Mouse (Mus musculus) left cerebral cortex, postnatal 14 days (tissue): ENCODE results near the gene Sestd1. TPM values are rescaled to one million over a fixed set of nuclear protein-coding genes. Genes with fewer than 3 reads are reported as not detected.

ENCODE experiments used
- DNase-seq, 2 experiments: peaks; one replicate each; pipeline ENCODE4 v3.0.0; 2021 to 2022; ENCODE audit warnings: low spot score in 2 of 2, mixed read lengths in 1 of 2
- intact Hi-C: fragments of 180-260 bp; cut with DNase I; formaldehyde crosslinking; loops from one replicate; pipeline ENCODE4 v1.15.1; 2025
- total RNA-seq, 2 experiments: library from RNA; stranded (reverse); gene quantifications; 2 replicates each; pipeline ENCODE4 v1.2.3; 2021

Gene Sestd1
- total RNA-seq, 2 experiments from 2014 or later: 92.9 to 102 TPM

- intact Hi-C loops: no loop called here
- no peak for DNase-seq
Measured at GRCm38 (mm10) chr2:77168081-77168685, 112.2 kb downstream of the Sestd1 start.

GRCm38 (mm10) chr2:77166366-77166765 lies 114.0 kb downstream of the Sestd1 start:
- intact Hi-C loops: no loop called here
- DNase-seq: no peak

- intact Hi-C loops: no loop called here
- no peak for DNase-seq
Measured at GRCm38 (mm10) chr2:77164662-77165061, 115.7 kb downstream of the Sestd1 start.

GRCm38 (mm10) chr2:77163381-77163780 lies 117.0 kb downstream of the Sestd1 start:
- intact Hi-C loops: no loop called here
- no peak for DNase-seq

GRCm38 (mm10) chr2:77162135-77162534 lies 118.3 kb downstream of the Sestd1 start:
- no peak for DNase-seq
- intact Hi-C loops: no loop called here

GRCm38 (mm10) chr2:77157546-77157945 lies 122.8 kb downstream of the Sestd1 start:
- DNase-seq: no peak
- intact Hi-C loops: no loop called here

GRCm38 (mm10) chr2:77154080-77154479 lies 126.3 kb downstream of the Sestd1 start:
- intact Hi-C loops: no loop called here
- DNase-seq: no peak

- DNase-seq: no peak
- intact Hi-C loops: no loop called here
Measured at GRCm38 (mm10) chr2:77151255-77151654, 129.1 kb downstream of the Sestd1 start.

GRCm38 (mm10) chr2:77149576-77149975 lies 130.8 kb downstream of the Sestd1 start:
- no peak for DNase-seq
- intact Hi-C loops: no loop called here

- intact Hi-C loops: no loop called here
- no peak for DNase-seq
Measured at GRCm38 (mm10) chr2:77148215-77148614, 132.2 kb downstream of the Sestd1 start.

GRCm38 (mm10) chr2:77146968-77147367 lies 133.4 kb downstream of the Sestd1 start:
- intact Hi-C loops: no loop called here
- no peak for DNase-seq

GRCm38 (mm10) chr2:77146291-77146690 lies 134.1 kb downstream of the Sestd1 start:
- intact Hi-C loops: no loop called here
- DNase-seq: no peak

- no peak for DNase-seq
- intact Hi-C loops: no loop called here
Measured at GRCm38 (mm10) chr2:77143536-77143935, 136.9 kb downstream of the Sestd1 start.

GRCm38 (mm10) chr2:77138879-77139278 lies 141.5 kb downstream of the Sestd1 start:
- intact Hi-C loops: no loop called here
- no peak for DNase-seq

- intact Hi-C loops: no loop called here
- no peak for DNase-seq
Measured at GRCm38 (mm10) chr2:77134906-77135305, 145.5 kb downstream of the Sestd1 start.

- no peak for DNase-seq
- intact Hi-C loops: no loop called here
Measured at GRCm38 (mm10) chr2:77133407-77133806, 147.0 kb downstream of the Sestd1 start.

Other genes starting within 250 kb of the Sestd1 start
- gene Ccdc141, start 110.0 kb downstream of the Sestd1 start, total RNA-seq: 10 to 100 TPM; 23.5 to 34.0 TPM